Mouse (Mus musculus) heart, embryonic 13.5 days (tissue): ENCODE measurements around the gene Orai2. TPM values are rescaled to one million over a fixed set of nuclear protein-coding genes. Genes with fewer than 3 reads are reported as not detected.
"Not testable (repeated sequence)": the region's sequence is repeated elsewhere in the genome, so short reads cannot be mapped to it uniquely, and the experiment has no call there.

Experiments used
- ATAC-seq: fragments of 200-750 bp; cut with Nextera tagmentation; 2 replicates; pipeline ENCODE4 v1.8.0; 2017; ENCODE audit warnings: moderate TSS enrichment; ENCODE audit not compliant: insufficient number of reproducible peaks, low FRiP score, low TSS enrichment; ENCODE audit errors: extremely low read depth
- H3K27ac ChIP-seq: fragments of 300-500 bp; sonication (generic); replicated peaks from 2 replicates; pipeline ENCODE4 v1.5.1; 2015; ENCODE audit warnings: moderate library complexity, mild to moderate bottlenecking, inconsistent platforms
- H3K27me3 ChIP-seq: fragments of 300-500 bp; sonication (generic); replicated peaks from 2 replicates; pipeline ENCODE4 v1.6.1; 2015; ENCODE audit warnings: mild to moderate bottlenecking, inconsistent platforms
- H3K36me3 ChIP-seq: fragments of 300-500 bp; sonication (generic); 2 replicates; pipeline ENCODE4 v1.6.1; 2015; ENCODE audit warnings: mild to moderate bottlenecking, inconsistent platforms
- H3K4me1 ChIP-seq: fragments of 300-500 bp; sonication (generic); 2 replicates; pipeline ENCODE4 v1.6.1; 2015; ENCODE audit warnings: inconsistent platforms
- H3K4me2 ChIP-seq: fragments of 300-500 bp; sonication (generic); 2 replicates; pipeline ENCODE4 v1.6.1; 2015; ENCODE audit warnings: inconsistent platforms, mild to moderate bottlenecking, moderate library complexity
- H3K4me3 ChIP-seq: fragments of 300-500 bp; sonication (generic); 2 replicates; pipeline ENCODE4 v1.5.1; 2015; ENCODE audit warnings: moderate library complexity, mild to moderate bottlenecking, inconsistent platforms
- H3K9ac ChIP-seq: fragments of 300-500 bp; sonication (generic); 2 replicates; pipeline ENCODE4 v1.6.1; 2015; ENCODE audit warnings: inconsistent platforms, mild to moderate bottlenecking, moderate library complexity
- H3K9me3 ChIP-seq: fragments of 300-500 bp; sonication (generic); 2 replicates; pipeline ENCODE4 v1.6.1; 2016; ENCODE audit warnings: inconsistent platforms
- WGBS: fragments of 180-500 bp; shearing (Covaris S2); methylation state at CpG from one replicate; pipeline ENCODE4 v1.1.7; 2015; ENCODE audit warnings: mixed read lengths; 5-methylcytosine and 5-hydroxymethylcytosine counted together
- polyA plus RNA-seq: library from polyadenylated mRNA; unstranded; fragments of >200 nt; fragmentation: Nextera tagmentation; extraction: Ambion mirVana; gene quantifications from 2 replicates; pipeline ENCODE4 v1.2.1, GENCODE M21; 2015

Orai2 gene
- polyA plus RNA-seq, 1 experiment from 2014 or later = 2.7 TPM

DNA sequence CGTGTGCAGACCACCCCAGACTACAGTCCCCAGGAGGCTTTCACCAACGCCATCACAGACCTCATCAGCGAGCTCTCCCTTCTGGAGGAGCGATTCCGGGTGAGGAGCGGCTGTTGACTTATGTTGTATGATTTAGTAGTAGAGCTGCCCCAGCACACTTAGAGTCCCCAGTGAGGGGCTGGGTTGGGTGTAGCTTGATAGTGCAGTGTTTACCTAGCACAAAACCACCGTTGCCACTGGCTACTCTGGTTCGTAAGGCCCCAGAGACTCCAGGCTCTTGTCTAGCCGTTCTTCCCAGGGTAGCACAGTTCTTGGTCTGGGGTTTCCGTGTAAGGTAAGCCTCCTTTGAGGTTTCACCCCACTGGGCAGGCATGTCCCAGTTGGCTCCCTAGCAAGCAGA, 48.3 kb downstream of the Orai2 start:
- peaks cover 12% of the 10 kb centered on the region for H3K4me1 ChIP-seq
- peaks cover 72% of the 10 kb centered on the region for H3K36me3 ChIP-seq
- WGBS = 82% methylated on average over 10 of the region's 10 CpGs
- H3K4me2 ChIP-seq = no peak overlapping the region
- no peak overlapping the region for H3K9ac ChIP-seq
- no peak overlapping the region for H3K4me3 ChIP-seq
- H3K27ac ChIP-seq = no peak overlapping the region
- H3K27me3 ChIP-seq = no peaks in the 10 kb centered on the region
- ATAC-seq = no peak
- H3K9me3 ChIP-seq = no peaks in the 10 kb centered on the region

DNA sequence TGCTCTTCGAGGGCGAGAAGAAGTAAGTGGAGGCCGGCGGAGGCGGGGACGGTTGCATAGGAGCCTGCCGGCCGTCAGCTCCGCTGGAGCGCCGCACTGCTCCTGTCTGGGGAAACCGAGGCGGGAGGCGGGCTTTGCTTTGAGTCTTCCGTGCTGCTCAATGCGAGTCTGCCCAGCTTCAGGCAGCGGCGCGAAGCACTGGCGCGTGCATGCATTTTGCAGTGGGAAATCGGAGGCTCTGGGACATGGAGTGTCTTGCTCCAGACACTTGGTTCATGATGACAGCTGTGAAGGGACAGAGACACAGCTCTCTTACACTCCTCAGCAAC, 53.8 kb downstream of the Orai2 start:
- Histone ChIP-seq H3K9ac (peak overlapping the region; percentile 95), H3K36me3 (peaks cover 30% of the 10 kb centered on the region), H3K4me1 (peaks cover 22% of the 10 kb centered on the region), H3K4me3 (peak overlapping the region; percentile 99), H3K27me3 (no peaks in the 10 kb centered on the region), H3K9me3 (no peaks in the 10 kb centered on the region), H3K4me2 (peak overlapping the region; percentile 98), H3K27ac (peak overlapping the region; percentile 55; the same call in 1 of the 2 replicates)
- ATAC-seq = no peak; the same call in 1 of the 2 replicates
- 0% methylated on average over 22 of the region's 22 CpGs for WGBS

- 0 out of 2 replicates have a peak, but pooled peaks cover 4% of the 10 kb centered on the region for H3K27me3 ChIP-seq
- H3K4me2 ChIP-seq = peak within 1 kb of the TSS; percentile 98
- H3K9ac ChIP-seq = peak within 1 kb of the TSS; percentile 95
- H3K4me1 ChIP-seq = peaks cover 22% of the 10 kb centered on the region
- H3K9me3 ChIP-seq = no peaks in the 10 kb centered on the region
- peak; percentile 89 for ATAC-seq
- peak within 1 kb of the TSS; percentile 99 for H3K4me3 ChIP-seq
- 3% methylated on average over 42 of the region's 42 CpGs for WGBS
- H3K36me3 ChIP-seq = peaks cover 24% of the 10 kb centered on the region
- peak within 1 kb of the TSS; percentile 55; the same call in 1 of the 2 replicates for H3K27ac ChIP-seq
These were observed 54.4 kb downstream of the Orai2 start, which contains the start of gene Polr2j for GRCm38 (mm10) chr5:136115891-136116783. Gene Polr2j, plus strand, starts transcription at chr5:136116631.

DNA sequence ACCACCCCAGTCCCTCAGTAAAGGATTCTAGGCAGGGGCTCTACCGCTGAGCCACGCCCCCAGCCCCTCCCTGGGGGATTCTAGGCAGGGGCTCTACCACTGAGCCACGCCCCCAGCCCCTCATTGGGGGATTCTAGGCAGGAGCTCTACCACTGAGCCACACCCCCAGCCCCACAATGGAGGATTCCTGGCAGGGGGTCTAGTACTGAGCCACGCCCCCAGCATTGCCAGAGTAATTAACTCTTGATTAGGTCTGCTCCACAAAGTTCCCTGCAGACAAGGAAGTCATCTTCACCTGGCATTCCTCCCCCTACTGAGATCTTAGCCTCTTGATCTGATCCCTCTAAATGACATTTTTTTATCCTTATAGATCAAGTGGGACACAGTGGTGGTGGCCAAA, 57.0 kb downstream of the Orai2 start:
- H3K27ac ChIP-seq, H3K4me2 ChIP-seq, H3K36me3 ChIP-seq, H3K9me3 ChIP-seq, ATAC-seq, H3K4me3 ChIP-seq, H3K9ac ChIP-seq, H3K27me3 ChIP-seq: not testable (repeated sequence)
- peaks cover 22% of the 10 kb centered on the region for H3K4me1 ChIP-seq
- WGBS = 36% methylated on average over 4 of the region's 4 CpGs

DNA sequence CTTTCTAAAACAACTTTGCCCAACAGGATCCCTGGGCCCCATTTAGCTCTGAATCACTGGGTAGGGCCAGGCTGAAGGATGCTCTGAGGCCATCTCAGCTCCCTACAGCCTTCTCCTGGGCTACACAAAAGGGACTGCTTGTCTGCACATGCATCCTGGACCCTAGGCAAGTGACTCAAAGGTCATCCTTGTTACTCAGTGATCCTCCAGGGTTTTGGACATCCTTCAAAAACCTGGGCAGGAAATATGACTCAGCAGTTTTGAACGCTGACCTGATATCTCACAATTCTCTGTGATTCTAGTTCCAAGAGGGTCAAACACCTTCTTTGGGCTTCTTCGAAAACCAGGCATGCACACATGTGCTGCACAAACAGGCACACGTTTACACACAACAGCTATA, 61.5 kb downstream of the Orai2 start:
- H3K27me3 ChIP-seq = peaks cover 23% of the 10 kb centered on the region
- no peak overlapping the region for H3K9ac ChIP-seq
- ATAC-seq = no peak
- H3K9me3 ChIP-seq = no peaks in the 10 kb centered on the region
- 56% methylated on average over 3 of the region's 3 CpGs for WGBS
- no peak overlapping the region for H3K4me2 ChIP-seq
- no peak overlapping the region for H3K4me3 ChIP-seq
- H3K4me1 ChIP-seq = no peaks in the 10 kb centered on the region
- no peak overlapping the region for H3K27ac ChIP-seq
- no peaks in the 10 kb centered on the region for H3K36me3 ChIP-seq

DNA sequence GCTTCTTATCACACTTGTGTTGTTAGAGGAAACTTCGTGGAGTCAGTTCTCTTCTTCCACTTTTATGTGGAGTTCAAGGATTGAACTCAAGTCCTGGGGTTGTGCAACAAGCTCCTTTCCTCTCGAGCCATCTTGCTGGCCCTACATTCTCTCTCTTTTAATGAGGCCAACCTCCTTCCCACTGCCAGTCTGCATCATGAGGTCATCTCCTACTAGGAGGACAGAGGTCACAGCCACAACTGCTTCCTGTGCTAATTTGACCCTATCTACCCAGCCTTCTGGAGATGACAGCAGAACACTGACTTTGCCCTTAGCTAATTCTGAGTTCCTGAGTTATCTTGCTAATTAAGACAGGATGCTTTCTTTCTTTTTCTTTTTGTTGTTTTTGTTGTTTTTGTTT, 62.0 kb downstream of the Orai2 start:
- no peaks in the 10 kb centered on the region for H3K9me3 ChIP-seq
- no peak overlapping the region for H3K4me3 ChIP-seq
- H3K27me3 ChIP-seq = peaks cover 29% of the 10 kb centered on the region
- no peaks in the 10 kb centered on the region for H3K4me1 ChIP-seq
- WGBS = 28% methylated on average over 2 of the region's 2 CpGs
- H3K4me2 ChIP-seq = no peak overlapping the region
- H3K9ac ChIP-seq = no peak overlapping the region
- no peak for ATAC-seq
- no peak overlapping the region for H3K27ac ChIP-seq
- H3K36me3 ChIP-seq = no peaks in the 10 kb centered on the region

GRCm38 (mm10) chr5:136104511-136104910, 66.0 kb downstream of the Orai2 start:
- 78% methylated on average over 5 of the region's 5 CpGs for WGBS
- Histone ChIP-seq H3K4me2 (no peak overlapping the region), H3K4me1 (peaks cover 4% of the 10 kb centered on the region), H3K4me3 (no peak overlapping the region), H3K36me3 (no peaks in the 10 kb centered on the region), H3K9me3 (no peaks in the 10 kb centered on the region), H3K27me3 (peaks cover 50% of the 10 kb centered on the region), H3K9ac (no peak overlapping the region), H3K27ac (no peak overlapping the region)
- ATAC-seq = no peak

DNA sequence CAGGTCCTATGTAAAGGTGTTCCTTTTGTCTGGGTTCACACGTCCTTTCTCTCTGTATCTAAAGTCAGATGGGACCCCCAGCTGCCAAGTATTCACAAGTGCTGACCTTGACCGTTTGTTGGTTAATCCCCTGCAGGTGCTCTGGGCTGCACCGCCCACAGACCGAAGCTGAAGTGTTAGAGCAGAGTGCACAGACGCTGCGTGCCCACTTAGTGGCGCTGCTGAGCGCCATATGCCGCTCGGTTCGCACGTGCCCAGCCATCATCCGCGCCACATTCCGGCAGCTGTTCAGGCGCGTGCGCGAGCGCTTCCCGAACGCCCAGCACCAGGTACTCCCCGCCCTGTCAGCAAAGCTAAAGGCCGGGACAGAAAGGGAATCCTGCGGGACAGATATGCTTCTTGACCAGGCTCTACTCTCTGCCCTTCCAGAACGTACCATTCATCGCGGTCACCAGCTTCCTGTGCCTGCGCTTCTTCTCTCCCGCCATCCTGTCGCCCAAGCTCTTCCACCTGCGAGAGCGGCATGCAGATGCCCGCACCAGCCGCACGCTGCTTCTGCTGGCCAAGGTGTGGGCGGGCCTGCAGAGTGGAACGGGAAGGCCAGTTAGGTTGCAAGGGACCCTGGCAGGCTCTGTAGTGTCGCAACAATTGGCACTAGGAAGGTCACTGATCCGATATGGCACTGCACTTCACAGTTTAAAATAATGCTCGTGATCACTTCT, 68.3 kb downstream of the Orai2 start:
- Histone ChIP-seq H3K36me3 (no peaks in the 10 kb centered on the region), H3K4me3 (peak overlapping the region; percentile 40), H3K4me1 (peaks cover 4% of the 10 kb centered on the region), H3K4me2 (peak overlapping the region; percentile 65), H3K27ac (no peak overlapping the region), H3K27me3 (peaks cover 50% of the 10 kb centered on the region), H3K9ac (peak overlapping the region; percentile 54), H3K9me3 (no peaks in the 10 kb centered on the region)
- ATAC-seq = no peak
- 6% methylated on average over 41 of the region's 41 CpGs for WGBS

- no peak overlapping the region for H3K4me3 ChIP-seq
- no peak overlapping the region for H3K4me2 ChIP-seq
- peaks cover 31% of the 10 kb centered on the region for H3K27me3 ChIP-seq
- no peak for ATAC-seq
- no peak overlapping the region for H3K27ac ChIP-seq
- H3K9ac ChIP-seq = no peak overlapping the region
- H3K36me3 ChIP-seq = no peaks in the 10 kb centered on the region
- 76% methylated on average over 10 of the region's 10 CpGs for WGBS
- peaks cover 4% of the 10 kb centered on the region for H3K4me1 ChIP-seq
- no peaks in the 10 kb centered on the region for H3K9me3 ChIP-seq
These were observed 72.0 kb downstream of the Orai2 start for GRCm38 (mm10) chr5:136098536-136098935.
